Mouse (Mus musculus): ENCODE measurements around the gene Foxo6.

GRCm38 (mm10) chr4:120275487-120275886 lies 11.7 kb downstream of the Foxo6 start:
- TF ChIP-seq TAL1 (conservative IDR thresholded peaks at IDR 0.05; ENCODE audit: low read depth, low read length) = no peak
- no peak for TF ChIP-seq CTCF (IDR thresholded peaks at IDR 0.05; ENCODE audit: low read depth, low read length)
- no peak for TF ChIP-seq GATA1 (IDR thresholded peaks at IDR 0.05; ENCODE audit: borderline replicate concordance, low read length)
- TF ChIP-seq GATA2 (IDR thresholded peaks at IDR 0.05; ENCODE audit: borderline replicate concordance, low read depth, low read length) = no peak
- TF ChIP-seq POLR2AphosphoS5 (IDR thresholded peaks at IDR 0.05; ENCODE audit: insufficient replicate concordance, low read depth, low read length) = no peak
